Mouse (Mus musculus) embryonic facial prominence, embryonic 10.5 days (tissue): Measurements from ENCODE around the gene Rnh1. TPM values are rescaled to one million over a fixed set of nuclear protein-coding genes. Genes with fewer than 3 reads are reported as not detected.

ENCODE experiments used
- DNase-seq: peaks from one replicate; pipeline ENCODE4 v3.0.0-alpha.2; 2017; ENCODE audit warnings: low spot score
- H3K27ac ChIP-seq: fragments of 300-500 bp; sonication (generic); replicated peaks from 2 replicates; pipeline ENCODE4 v1.5.1; 2016; ENCODE audit warnings: mild to moderate bottlenecking
- H3K27me3 ChIP-seq: fragments of 300-500 bp; sonication (generic); replicated peaks from 2 replicates; pipeline ENCODE4 v1.6.1; 2016; ENCODE audit warnings: low read depth, mild to moderate bottlenecking; ENCODE audit not compliant: poor library complexity, severe bottlenecking
- H3K36me3 ChIP-seq: fragments of 300-500 bp; sonication (generic); replicated peaks from 2 replicates; pipeline ENCODE4 v1.6.1; 2016; ENCODE audit warnings: mild to moderate bottlenecking, moderate library complexity
- H3K4me1 ChIP-seq: fragments of 300-500 bp; sonication (generic); 2 replicates; pipeline ENCODE4 v1.6.1; 2016
- H3K4me3 ChIP-seq: fragments of 300-500 bp; sonication (generic); 2 replicates; pipeline ENCODE4 v1.5.1; 2016; ENCODE audit warnings: mild to moderate bottlenecking, moderate library complexity
- H3K9me3 ChIP-seq: fragments of 300-500 bp; sonication (generic); 2 replicates; pipeline ENCODE4 v1.6.1; 2016; ENCODE audit warnings: mild to moderate bottlenecking
- WGBS: fragments of 180-500 bp; shearing (Covaris S2); methylation state at CpG from one replicate; pipeline ENCODE4 v1.1.7; 2016; 5-methylcytosine and 5-hydroxymethylcytosine counted together
- polyA plus RNA-seq: library from polyadenylated mRNA; unstranded; fragments of >200 nt; fragmentation: Nextera tagmentation; extraction: Ambion mirVana; gene quantifications from 2 replicates; pipeline ENCODE4 v1.2.1, GENCODE M21; 2016

The Rnh1 gene
- 77.9 and 79.7 TPM in 2 replicates for polyA plus RNA-seq

GRCm38 (mm10) chr7:141172116-141173006 lies at the start of gene Rnh1:
Gene Rnh1, minus strand, starts transcription at chr7:141172857.
- Histone ChIP-seq H3K27ac (peak within 1 kb of the TSS; percentile 96), H3K4me3 (peak within 1 kb of the TSS; percentile 69), H3K36me3 (no peaks in the 10 kb centered on the region), H3K4me1 (peaks cover 33% of the 10 kb centered on the region), H3K9me3 (no peaks in the 10 kb centered on the region), H3K27me3 (no peaks in the 10 kb centered on the region)
- peak; percentile 96 for DNase-seq
- WGBS = 4% methylated on average over 55 of the region's 55 CpGs

GRCm38 (mm10) chr7:141222126-141222467 lies 49.4 kb upstream of the Rnh1 start:
- peak overlapping the region; percentile 92 for H3K27ac ChIP-seq
- H3K4me1 ChIP-seq = peaks cover 44% of the 10 kb centered on the region

GRCm38 (mm10) chr7:141221249-141222125 lies 48.8 kb upstream of the Rnh1 start:
- DNase-seq = peak; percentile 100
- Histone ChIP-seq H3K4me3 (peak overlapping the region; percentile 58), H3K4me1 (peaks cover 50% of the 10 kb centered on the region), H3K27ac (peak overlapping the region; percentile 92), H3K27me3 (no peaks in the 10 kb centered on the region), H3K9me3 (no peaks in the 10 kb centered on the region), H3K36me3 (peaks cover 32% of the 10 kb centered on the region)
- 4% methylated on average over 44 of the region's 44 CpGs for WGBS

More at GRCm38 (mm10) chr7:141222126-141222467, 49.4 kb upstream of the Rnh1 start:
- H3K4me3 ChIP-seq = peak overlapping the region; percentile 58
- no peaks in the 10 kb centered on the region for H3K27me3 ChIP-seq
- WGBS = 14% methylated on average over 8 of the region's 8 CpGs
- no peak for DNase-seq
- H3K9me3 ChIP-seq = no peaks in the 10 kb centered on the region
- H3K36me3 ChIP-seq = peaks cover 29% of the 10 kb centered on the region

- WGBS = 68% methylated on average over 1 of the region's 1 CpGs
- 0 out of 2 replicates have a peak overlapping the region, but pooled peaks have one; percentile 92 for H3K27ac ChIP-seq
- H3K27me3 ChIP-seq = no peaks in the 10 kb centered on the region
- no peaks in the 10 kb centered on the region for H3K9me3 ChIP-seq
- DNase-seq = no peak
- peaks cover 32% of the 10 kb centered on the region for H3K36me3 ChIP-seq
- peaks cover 57% of the 10 kb centered on the region for H3K4me1 ChIP-seq
- peak overlapping the region; percentile 58; the same call in 1 of the 2 replicates for H3K4me3 ChIP-seq
Measured at GRCm38 (mm10) chr7:141220377-141220776, 47.7 kb upstream of the Rnh1 start.

GRCm38 (mm10) chr7:141219558-141220099 lies 47.0 kb upstream of the Rnh1 start:
- no peak overlapping the region for H3K4me3 ChIP-seq
- DNase-seq = no peak
- H3K27ac ChIP-seq = no peak overlapping the region
- 81% methylated on average over 1 of the region's 1 CpGs for WGBS
- no peaks in the 10 kb centered on the region for H3K27me3 ChIP-seq
- H3K4me1 ChIP-seq = peaks cover 64% of the 10 kb centered on the region
- H3K9me3 ChIP-seq = no peaks in the 10 kb centered on the region
- peaks cover 32% of the 10 kb centered on the region for H3K36me3 ChIP-seq

- no peak for DNase-seq
- H3K4me1 ChIP-seq = peaks cover 73% of the 10 kb centered on the region
- H3K36me3 ChIP-seq = peaks cover 32% of the 10 kb centered on the region
- no peaks in the 10 kb centered on the region for H3K27me3 ChIP-seq
- H3K4me3 ChIP-seq = no peak overlapping the region
- H3K27ac ChIP-seq = 0 out of 2 replicates have a peak overlapping the region, but pooled peaks have one; percentile 20
- H3K9me3 ChIP-seq = no peaks in the 10 kb centered on the region
- WGBS = 90% methylated on average over 5 of the region's 5 CpGs
Measured at GRCm38 (mm10) chr7:141218557-141219133, 46.0 kb upstream of the Rnh1 start.

- 0 out of 2 replicates have a peak overlapping the region, but pooled peaks have one; percentile 77 for H3K4me3 ChIP-seq
- H3K9me3 ChIP-seq = no peaks in the 10 kb centered on the region
- peaks cover 32% of the 10 kb centered on the region for H3K36me3 ChIP-seq
- DNase-seq = no peak
- H3K27me3 ChIP-seq = no peaks in the 10 kb centered on the region
- H3K4me1 ChIP-seq = peaks cover 78% of the 10 kb centered on the region
- WGBS = 92% methylated on average over 3 of the region's 3 CpGs
- no peak overlapping the region for H3K27ac ChIP-seq
Measured at GRCm38 (mm10) chr7:141218141-141218540, 45.5 kb upstream of the Rnh1 start.

- Histone ChIP-seq H3K27me3 (no peaks in the 10 kb centered on the region), H3K36me3 (peaks cover 32% of the 10 kb centered on the region), H3K9me3 (no peaks in the 10 kb centered on the region), H3K4me1 (peaks cover 80% of the 10 kb centered on the region), H3K27ac (peak overlapping the region; percentile 95; the same call in 1 of the 2 replicates), H3K4me3 (peak overlapping the region; percentile 77; the same call in 1 of the 2 replicates)
- 91% methylated on average over 17 of the region's 17 CpGs for WGBS
- no peak for DNase-seq
Measured at GRCm38 (mm10) chr7:141217343-141218013, 44.8 kb upstream of the Rnh1 start.

- DNase-seq = no peak
- 90% methylated on average over 11 of the region's 11 CpGs for WGBS
- peaks cover 32% of the 10 kb centered on the region for H3K36me3 ChIP-seq
- H3K4me3 ChIP-seq = peak overlapping the region; percentile 77
- H3K4me1 ChIP-seq = peaks cover 75% of the 10 kb centered on the region
- peak overlapping the region; percentile 95; the same call in 1 of the 2 replicates for H3K27ac ChIP-seq
- no peaks in the 10 kb centered on the region for H3K27me3 ChIP-seq
- no peaks in the 10 kb centered on the region for H3K9me3 ChIP-seq
Measured at GRCm38 (mm10) chr7:141216894-141217293, 44.2 kb upstream of the Rnh1 start.

GRCm38 (mm10) chr7:141215880-141216733 lies 43.5 kb upstream of the Rnh1 start:
- H3K27ac ChIP-seq = peak overlapping the region; percentile 95
- H3K4me1 ChIP-seq = peaks cover 70% of the 10 kb centered on the region
- H3K4me3 ChIP-seq = peak overlapping the region; percentile 77
- no peaks in the 10 kb centered on the region for H3K9me3 ChIP-seq
- DNase-seq = no peak
- H3K36me3 ChIP-seq = peaks cover 32% of the 10 kb centered on the region
- no peaks in the 10 kb centered on the region for H3K27me3 ChIP-seq
- under 1% methylated on average over 42 of the region's 42 CpGs for WGBS
